Mouse (Mus musculus) liver, embryonic 15.5 days (tissue): ENCODE measurements around the gene Dnah5. TPM values are rescaled to one million over a fixed set of nuclear protein-coding genes. Genes with fewer than 3 reads are reported as not detected.

Experiments
- ATAC-seq: fragments of 200-750 bp; cut with Nextera tagmentation; 2 replicates; pipeline ENCODE4 v1.8.0; 2017; ENCODE audit warnings: moderate number of reproducible peaks, mild to moderate bottlenecking, moderate library complexity; ENCODE audit not compliant: insufficient read depth
- H3K27ac ChIP-seq: fragments of 300-500 bp; sonication (generic); replicated peaks from 2 replicates; pipeline ENCODE4 v1.5.1; 2015; ENCODE audit warnings: mild to moderate bottlenecking, inconsistent platforms
- H3K27me3 ChIP-seq: fragments of 300-500 bp; sonication (generic); 2 replicates; pipeline ENCODE4 v1.6.1; 2015; ENCODE audit warnings: mild to moderate bottlenecking, inconsistent platforms
- H3K36me3 ChIP-seq: fragments of 300-500 bp; sonication (generic); replicated peaks from 2 replicates; pipeline ENCODE4 v1.6.1; 2015; ENCODE audit warnings: moderate library complexity, mild to moderate bottlenecking, inconsistent platforms
- H3K4me1 ChIP-seq: fragments of 300-500 bp; sonication (generic); replicated peaks from 2 replicates; pipeline ENCODE4 v1.6.1; 2015; ENCODE audit warnings: inconsistent platforms
- H3K4me2 ChIP-seq: fragments of 300-500 bp; sonication (generic); 2 replicates; pipeline ENCODE4 v1.6.1; 2015; ENCODE audit warnings: moderate library complexity, mild to moderate bottlenecking, inconsistent platforms
- H3K4me3 ChIP-seq: fragments of 300-500 bp; sonication (generic); replicated peaks from 2 replicates; pipeline ENCODE4 v1.5.1; 2015; ENCODE audit warnings: mild to moderate bottlenecking, inconsistent platforms
- H3K9ac ChIP-seq: fragments of 300-500 bp; sonication (generic); 2 replicates; pipeline ENCODE4 v1.6.1; 2015; ENCODE audit warnings: moderate library complexity, mild to moderate bottlenecking, inconsistent platforms
- H3K9me3 ChIP-seq: fragments of 300-500 bp; sonication (generic); replicated peaks from 2 replicates; pipeline ENCODE4 v1.6.1; 2016; ENCODE audit warnings: inconsistent platforms
- WGBS: fragments of 180-500 bp; shearing (Covaris S2); methylation state at CpG from one replicate; pipeline ENCODE4 v1.1.7; 2015; ENCODE audit warnings: mixed read lengths; ENCODE audit not compliant: insufficient replicate concordance; 5-methylcytosine and 5-hydroxymethylcytosine counted together
- polyA plus RNA-seq: library from polyadenylated mRNA; unstranded; fragments of >200 nt; fragmentation: Nextera tagmentation; extraction: Ambion mirVana; gene quantifications from 2 replicates; pipeline ENCODE4 v1.2.1, GENCODE M21; 2015

Dnah5 gene
- polyA plus RNA-seq, 1 experiment from 2014 or later: not detected

DNA sequence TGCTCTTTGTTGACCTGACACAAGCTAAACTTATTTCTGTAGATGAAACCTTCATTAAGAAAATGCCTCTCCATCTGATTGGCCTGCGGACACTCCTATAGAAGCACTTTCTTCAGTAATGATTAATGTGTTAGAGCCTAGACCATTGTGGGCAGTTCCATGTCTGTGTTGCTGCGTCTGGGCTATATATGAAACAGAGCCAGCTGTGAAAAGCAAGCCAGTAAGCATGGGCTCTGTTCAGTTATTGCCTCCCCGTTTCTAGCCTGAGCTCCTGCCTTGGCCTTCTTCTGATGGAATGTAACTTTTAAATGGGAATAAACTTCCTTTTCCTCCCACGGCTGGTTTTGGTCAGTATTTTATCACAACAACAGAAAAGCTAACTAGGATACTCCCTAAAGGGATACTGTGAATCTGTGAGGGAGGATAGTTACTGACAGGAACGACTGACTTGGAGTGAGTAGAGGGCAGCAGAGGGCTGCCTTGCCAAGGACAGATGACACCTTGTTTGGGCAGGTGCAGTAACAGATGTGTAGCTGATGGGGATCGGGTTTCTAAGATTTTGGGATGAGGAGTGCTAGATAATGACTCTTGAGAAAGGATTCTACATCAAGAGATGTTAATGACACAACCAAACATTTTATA lies 270.3 kb downstream of the Dnah5 start:
- Histone ChIP-seq H3K4me2 (no peak overlapping the region), H3K27ac (no peak overlapping the region), H3K4me1 (no peaks in the 10 kb centered on the region), H3K27me3 (no peaks in the 10 kb centered on the region), H3K9me3 (no peaks in the 10 kb centered on the region), H3K9ac (no peak overlapping the region), H3K4me3 (no peak overlapping the region), H3K36me3 (no peaks in the 10 kb centered on the region)
- ATAC-seq: no peak
- WGBS: 47% methylated on average over 6 of the region's 6 CpGs

DNA sequence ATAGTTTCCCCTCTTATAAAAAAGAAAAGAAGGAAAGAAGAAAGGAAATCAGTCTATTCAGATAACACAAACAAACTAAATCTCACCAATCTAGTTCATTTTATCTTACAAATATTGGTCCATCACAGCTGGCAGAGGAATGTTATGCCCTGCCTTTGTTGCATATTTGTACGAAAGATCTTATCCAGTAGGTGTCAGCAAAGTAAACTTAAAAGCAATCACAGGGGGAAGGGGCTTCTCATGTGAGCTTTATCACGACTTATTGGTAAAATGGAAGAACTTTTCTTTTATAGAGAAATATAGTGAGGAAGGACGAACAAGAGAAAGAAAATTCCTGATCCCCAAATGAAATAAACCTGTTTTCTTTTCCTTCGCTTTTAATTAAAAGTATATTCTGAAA lies 299.3 kb downstream of the Dnah5 start:
- Histone ChIP-seq H3K27me3 (no peaks in the 10 kb centered on the region), H3K4me3 (no peak overlapping the region), H3K9ac (no peak overlapping the region), H3K36me3 (no peaks in the 10 kb centered on the region), H3K27ac (no peak overlapping the region), H3K4me1 (no peaks in the 10 kb centered on the region), H3K9me3 (no peaks in the 10 kb centered on the region), H3K4me2 (no peak overlapping the region)
- ATAC-seq: no peak
- WGBS: 43% methylated on average over 4 of the region's 4 CpGs

DNA sequence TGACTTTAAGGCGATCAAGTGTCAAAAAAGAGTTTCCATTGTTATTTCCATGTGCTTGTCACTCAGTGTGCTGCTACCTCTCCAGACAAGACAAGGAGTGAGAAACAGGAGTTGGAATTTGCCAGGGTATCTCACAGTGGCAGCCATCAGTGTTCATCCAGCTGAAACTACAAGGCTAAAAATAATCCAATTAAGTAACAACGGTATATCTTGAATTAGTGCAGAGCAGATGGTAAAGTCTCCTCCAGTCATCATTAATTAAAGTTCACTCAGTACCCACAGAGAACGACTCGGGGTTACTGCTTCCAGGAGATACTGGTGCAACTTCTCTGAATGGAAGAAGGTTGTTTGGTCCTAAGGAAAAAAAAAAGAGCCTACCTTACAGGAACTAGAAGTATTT lies 311.6 kb downstream of the Dnah5 start:
- Histone ChIP-seq H3K9me3 (no peaks in the 10 kb centered on the region), H3K4me2 (no peak overlapping the region), H3K4me3 (no peak overlapping the region), H3K36me3 (no peaks in the 10 kb centered on the region), H3K27me3 (no peaks in the 10 kb centered on the region), H3K27ac (no peak overlapping the region), H3K4me1 (no peaks in the 10 kb centered on the region), H3K9ac (no peak overlapping the region)
- ATAC-seq: no peak
- 54% methylated on average over 4 of the region's 4 CpGs for WGBS

Other genes starting within 250 kb of the Dnah5 start
- gene Trio, start 177.9 kb upstream of the Dnah5 start, polyA plus RNA-seq: 2.8 and 2.9 TPM in 2 replicates